Mouse (Mus musculus): Measurements from ENCODE around the gene Smyd3.

DNA sequence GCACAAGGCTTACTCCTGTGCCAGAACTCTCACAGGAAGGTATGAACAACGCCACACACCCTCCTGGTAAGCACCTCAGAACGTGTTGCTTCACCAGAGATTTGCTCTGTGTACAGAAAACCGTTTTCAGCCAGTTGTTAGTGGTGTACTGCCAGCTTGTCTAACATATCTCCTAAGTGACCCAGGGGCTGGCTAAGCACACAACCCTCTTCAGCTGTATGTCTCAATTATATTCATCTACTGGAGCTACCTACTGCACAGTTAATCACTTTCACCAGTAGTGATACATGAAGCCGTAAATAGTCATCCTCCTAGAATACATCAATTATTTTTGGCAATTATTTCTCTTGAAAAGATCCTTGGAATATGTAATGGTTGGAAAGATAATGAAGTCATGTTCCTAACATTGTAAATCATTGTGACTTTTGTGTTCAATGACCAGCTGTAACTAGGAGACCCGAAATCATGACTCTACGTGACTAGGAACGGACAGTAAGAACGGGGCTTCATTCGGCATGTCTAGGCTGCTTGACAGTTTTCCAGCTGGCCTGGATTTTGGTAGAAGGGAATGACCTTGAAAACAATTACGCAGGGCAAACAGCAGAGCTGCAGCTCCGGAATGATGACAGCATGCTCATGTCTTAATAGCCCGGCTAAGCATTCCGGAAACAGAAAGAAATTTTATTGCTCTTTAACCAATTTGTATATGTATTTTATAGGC lies 236.3 kb downstream of the Smyd3 start:
- TF ChIP-seq CTCF (IDR thresholded peaks at IDR 0.05; ENCODE audit: low read depth, low read length) = no peak
- TF ChIP-seq POLR2A (IDR thresholded peaks at IDR 0.05; ENCODE audit: extremely low read depth, insufficient read depth, low read length) = no peak

Measured in liver, adult 2 months (tissue).